16 mouse cellular contexts compared by ENCODE assay signal in the genomic region with DNA sequence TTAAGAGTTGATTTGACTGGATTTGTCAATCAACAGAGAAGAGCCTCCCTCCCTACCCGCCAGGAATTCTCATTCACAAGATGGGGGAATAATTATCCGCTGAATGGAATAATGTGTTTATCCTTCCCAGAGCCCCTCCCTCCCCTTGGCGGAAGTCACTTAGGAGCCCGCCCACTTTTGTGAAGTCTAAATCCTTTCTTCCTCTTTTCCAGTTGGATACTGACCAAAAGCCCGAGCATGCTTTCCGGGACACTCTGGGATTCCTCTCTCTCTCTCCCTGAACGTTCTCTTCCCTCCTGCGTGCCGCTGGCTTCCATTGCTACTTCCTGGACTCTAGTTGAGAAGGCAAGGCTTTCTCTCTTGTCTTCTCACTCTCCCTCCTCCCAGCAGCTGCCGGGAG.
DNase-seq lines count a peak whose midpoint lies in the region; ATAC-seq and TF ChIP-seq lines count a peak whose summit lies in the region.
"Had no signal": no experiment of that assay in that cellular context is flagged by ENCODE, and none has a peak within 500 bp of the region (broad histone marks: within the 10 kb centered on the region; RNA-seq: fewer than 3 reads in every experiment).

No protein-coding gene starts in this region.

- peaks cover 3% of the 10 kb centered on the region; the same call in 1 of the 2 replicates for H3K4me1 ChIP-seq in testis, adult 2 months (ENCODE audit: control insufficient read depth, insufficient read depth, low read length)
- H3K4me1 ChIP-seq in hindbrain, postnatal 0 days (ENCODE audit: insufficient read depth, low read length) = no peaks in the 10 kb centered on the region
- H3K4me1 ChIP-seq: embryonic facial prominence, embryonic 15.5 days; lung, embryonic 15.5 days; midbrain, embryonic 15.5 days had no signal

- ATAC-seq in erythroid progenitor cell, adult 5-6 weeks (replicated peaks; ENCODE audit: low FRiP score, poor library complexity, severe bottlenecking) = no peak
- ATAC-seq in hindbrain, postnatal 0 days = no peak
- ATAC-seq: intestine, embryonic 16.5 days; midbrain, embryonic 15.5 days; Patski had no signal

- WGBS in hindbrain, postnatal 0 days = 87% methylated on average over 10 of the region's 10 CpGs

- TF ChIP-seq POLR2A in testis, adult 2 months (IDR thresholded peaks at IDR 0.05; ENCODE audit: control insufficient read depth, low read depth, low read length) = 0 out of 2 replicates have a peak, but pooled peaks have one; percentile 16

- H3K27me3 ChIP-seq in testis, adult 2 months (ENCODE audit: control insufficient read depth, insufficient read depth, low read length) = no peaks in the 10 kb centered on the region
- no peaks in the 10 kb centered on the region for H3K27me3 ChIP-seq in hindbrain, postnatal 0 days (ENCODE audit: insufficient read depth, low read length)
- H3K27me3 ChIP-seq: embryonic facial prominence, embryonic 15.5 days; lung, embryonic 15.5 days; midbrain, embryonic 15.5 days had no signal

- H3K36me3 ChIP-seq in testis, adult 2 months (ENCODE audit: control insufficient read depth, insufficient read depth, low read length) = no peaks in the 10 kb centered on the region
- H3K36me3 ChIP-seq in hindbrain, postnatal 0 days (ENCODE audit: insufficient read depth, low read length) = no peaks in the 10 kb centered on the region
- H3K36me3 ChIP-seq: embryonic facial prominence, embryonic 15.5 days; lung, embryonic 15.5 days; midbrain, embryonic 15.5 days had no signal

- intact Hi-C loops in left cerebral cortex, postnatal 4 days (cut with DNase I) = loop anchor here (5.0 kb wide), 2 partner anchors 341 to 426 kb away; no protein-coding TSS in a partner anchor
- intact Hi-C loops in left cerebral cortex, postnatal 14 days (cut with DNase I) = loop anchor here (2.0 to 10.0 kb wide), 3 partner anchors 345 to 833 kb away; no protein-coding TSS in a partner anchor
- intact Hi-C loops in heart, postnatal 14 days (cut with DNase I) = loop anchor here (5.0 kb wide), 1 partner anchor 421 kb away; no protein-coding TSS in a partner anchor

- H3K4me3 ChIP-seq in testis, adult 2 months (ENCODE audit: control insufficient read depth, low read depth, low read length) = peak overlapping the region; percentile 58
- H3K4me3 ChIP-seq in hindbrain, postnatal 0 days (ENCODE audit: low read length) = no peak overlapping the region
- H3K4me3 ChIP-seq: embryonic facial prominence, embryonic 15.5 days; lung, embryonic 15.5 days; midbrain, embryonic 15.5 days had no signal

- no peaks in the 10 kb centered on the region for H3K9me3 ChIP-seq in hindbrain, postnatal 0 days (ENCODE audit: low read length)
- H3K9me3 ChIP-seq: embryonic facial prominence, embryonic 15.5 days; lung, embryonic 15.5 days; midbrain, embryonic 15.5 days had no signal

- TF ChIP-seq CTCF in testis, adult 2 months (IDR thresholded peaks at IDR 0.05; ENCODE audit: control insufficient read depth, insufficient read depth, insufficient replicate concordance, low read depth, low read length) = no peak
- TF ChIP-seq CTCF in hindbrain, postnatal 0 days (IDR thresholded peaks at IDR 0.05; ENCODE audit: low read depth) = no peak

- H3K27ac ChIP-seq in testis, adult 2 months (ENCODE audit: control insufficient read depth, insufficient read depth, low read depth, low read length) = peak overlapping the region; percentile 80
- no peak overlapping the region for H3K27ac ChIP-seq in hindbrain, postnatal 0 days
- H3K27ac ChIP-seq: embryonic facial prominence, embryonic 15.5 days; lung, embryonic 15.5 days; midbrain, embryonic 15.5 days had no signal

- H3K4me2 ChIP-seq in hindbrain, postnatal 0 days (ENCODE audit: low read depth, low read length) = no peak overlapping the region
- H3K4me2 ChIP-seq: embryonic facial prominence, embryonic 15.5 days; lung, embryonic 15.5 days; midbrain, embryonic 15.5 days had no signal

- DNase-seq in gastrocnemius, adult 18-20 months (ENCODE audit: low spot score) = peak; percentile 32
- DNase-seq in gastrocnemius, postnatal 4 days (ENCODE audit: low spot score in 2 of 2) = no peak
- peak; percentile 3 for DNase-seq in left cerebral cortex, postnatal 4 days
- DNase-seq in left cerebral cortex, postnatal 14 days (ENCODE audit: low spot score in 2 of 2) = no peak
- DNase-seq in heart, postnatal 14 days = peak; percentile 8 to 17
- no peak for DNase-seq in hindbrain, postnatal 0 days (ENCODE audit: low spot score)
- DNase-seq: cerebellum, postnatal 36 days; layer of hippocampus, adult 9-11 months; right cerebral cortex, postnatal 25 days had no signal

- H3K9ac ChIP-seq in hindbrain, postnatal 0 days (replicated peaks; ENCODE audit: low read length) = no peak overlapping the region
- H3K9ac ChIP-seq: embryonic facial prominence, embryonic 15.5 days; lung, embryonic 15.5 days; midbrain, embryonic 15.5 days had no signal

Comparison
In these comparisons a context has a peak if more than half of its experiments do, and no peak if none do; other contexts are left out.
1. DNase-seq: peak in gastrocnemius, adult 18-20 months (single experiment), left cerebral cortex, postnatal 4 days (single experiment) and heart, postnatal 14 days (2 of 2); none in gastrocnemius, postnatal 4 days (0 of 2), left cerebral cortex, postnatal 14 days (0 of 2) and hindbrain, postnatal 0 days (single experiment).